In the genomic region with DNA sequence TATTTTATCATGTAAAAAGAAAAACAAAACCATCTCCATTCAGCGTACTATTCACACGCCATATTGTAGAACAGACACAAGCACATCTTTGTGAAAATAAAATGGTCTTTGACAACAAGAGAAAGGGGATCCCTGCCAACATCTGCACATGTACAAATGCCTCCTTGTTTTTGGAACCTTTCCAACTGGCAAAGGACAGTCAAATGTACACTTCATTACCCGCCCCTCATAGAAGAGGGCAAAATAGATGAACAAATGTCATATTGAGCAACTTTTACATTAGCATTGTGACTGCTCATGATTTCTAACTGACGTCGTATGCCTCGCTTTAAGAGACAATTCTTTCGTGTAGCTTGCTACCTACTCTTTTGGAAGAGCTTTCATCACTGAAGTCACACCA, we compare ENCODE assay signal across 11 mouse cellular contexts. TPM values are rescaled to one million over a fixed set of nuclear protein-coding genes. Genes with fewer than 3 reads are reported as not detected.
DNase-seq lines count a peak whose midpoint lies in the region; ATAC-seq lines count a peak whose summit lies in the region.
"Had no signal": no experiment of that assay in that cellular context is flagged by ENCODE, and none has a peak within 500 bp of the region (broad histone marks: within the 10 kb centered on the region; RNA-seq: fewer than 3 reads in every experiment).

No protein-coding gene starts in this region.

- intact Hi-C loops in heart, postnatal 10 days (cut with DNase I): no loop called here

- no peaks in the 10 kb centered on the region for H3K36me3 ChIP-seq in neural tube, embryonic 13.5 days
- H3K36me3 ChIP-seq: stomach, embryonic 15.5 days had no signal

- 0 out of 2 replicates have a peak overlapping the region, but pooled peaks have one; percentile 28 for H3K27ac ChIP-seq in neural tube, embryonic 13.5 days (replicated peaks)
- H3K27ac ChIP-seq: stomach, embryonic 15.5 days had no signal

- H3K9me3 ChIP-seq in neural tube, embryonic 13.5 days: no peaks in the 10 kb centered on the region
- H3K9me3 ChIP-seq: stomach, embryonic 15.5 days had no signal

- 0 out of 2 replicates have a peak overlapping the region, but pooled peaks have one; percentile 7 for H3K4me2 ChIP-seq in neural tube, embryonic 13.5 days
- H3K4me2 ChIP-seq: stomach, embryonic 15.5 days had no signal

- no peaks in the 10 kb centered on the region for H3K27me3 ChIP-seq in neural tube, embryonic 13.5 days
- H3K27me3 ChIP-seq: stomach, embryonic 15.5 days had no signal

- peak; percentile 71 for ATAC-seq in neural tube, embryonic 13.5 days (ENCODE audit: low read depth)
- no peak for ATAC-seq in megakaryocyte-erythroid progenitor cell, adult 5-6 weeks (replicated peaks; ENCODE audit: low FRiP score, low TSS enrichment, poor library complexity, severe bottlenecking)

- WGBS in neural tube, embryonic 13.5 days: 49% methylated on average over 7 of the region's 7 CpGs

- DNase-seq in adrenal gland, postnatal 10 days: peak; percentile 30
- no peak for DNase-seq in adrenal gland, postnatal 4 days (ENCODE audit: low spot score in 2 of 2)
- DNase-seq in heart, postnatal 10 days: peak; percentile 21 to 28
- no peak for DNase-seq in heart, adult 11 months
- DNase-seq in neural tube, embryonic 10.5 days (ENCODE audit: extremely low spot score, low spot score): no peak
- no peak for DNase-seq in ovary, postnatal 14 days (ENCODE audit: low spot score)
- DNase-seq: adrenal gland, postnatal 36 days; kidney, adult 18-20 months had no signal

- peaks cover 25% of the 10 kb centered on the region for H3K4me1 ChIP-seq in neural tube, embryonic 13.5 days (replicated peaks)
- H3K4me1 ChIP-seq: stomach, embryonic 15.5 days had no signal

- H3K9ac ChIP-seq in neural tube, embryonic 13.5 days: no peak overlapping the region
- H3K9ac ChIP-seq: stomach, embryonic 15.5 days had no signal

- no peak overlapping the region for H3K4me3 ChIP-seq in neural tube, embryonic 13.5 days
- H3K4me3 ChIP-seq: stomach, embryonic 15.5 days had no signal

RNA-seq across cellular contexts. Expression of a gene that starts 11.4 kb away (rescaled TPM):
- 10 to 100 TPM; 24.8 to 24.9 TPM for total RNA-seq in adrenal gland, postnatal 10 days (2021)
- 10 to 100 TPM; 24.4 to 25.9 TPM for total RNA-seq in adrenal gland, postnatal 4 days (2021)
- 10 to 100 TPM; 26.3 to 38.5 TPM for total RNA-seq in heart, postnatal 10 days (2021)
- polyA plus RNA-seq in neural tube, embryonic 13.5 days (2015; fragmentation: Nextera tagmentation; extraction: Ambion mirVana): 11.5 and 13.9 TPM in 2 replicates
- 27.9 and 35.0 TPM in 2 replicates for total RNA-seq in megakaryocyte-erythroid progenitor cell, adult 5-6 weeks (2014; fragmentation: Nextera tagmentation)
- 57.6 and 66.1 TPM in 2 replicates for total RNA-seq in megakaryocyte-erythroid progenitor cell, adult 5-6 weeks (2017)

Comparison
In these comparisons a context has a peak if more than half of its experiments do, and no peak if none do; other contexts are left out.
1. DNase-seq: peak in adrenal gland, postnatal 10 days (single experiment) and heart, postnatal 10 days (2 of 2); none in adrenal gland, postnatal 4 days (0 of 2), heart, adult 11 months (single experiment), neural tube, embryonic 10.5 days (single experiment) and ovary, postnatal 14 days (single experiment).